Mouse (Mus musculus): ENCODE data around the gene 2310034G01Rik. TPM values are rescaled to one million over a fixed set of nuclear protein-coding genes. Genes with fewer than 3 reads are reported as not detected.

The 2310034G01Rik gene
- total and polyA plus RNA-seq, 3 experiments, result 1.1 to 1.6 (median 1.4) TPM

GRCm38 (mm10) chr19:46314872-46315742 is 35.0 kb downstream of the 2310034G01Rik start:
- H3K4me2 ChIP-seq (ENCODE audit: insufficient read depth, low read depth, poor library complexity, severe bottlenecking), result no peak overlapping the region
- dilution Hi-C loops (cut with MboI; ENCODE audit: extremely low pct_ligation_motif_present, extremely low pct_unique_long_range_greater_than_20kb, low sequenced_read_pairs), result no loop called here
- peaks cover 8% of the 10 kb centered on the region for H3K9me3 ChIP-seq (replicated peaks; ENCODE audit: low read length)

GRCm38 (mm10) chr19:46314151-46314601 is 35.9 kb downstream of the 2310034G01Rik start:
- no peak overlapping the region for H3K4me3 ChIP-seq (replicated peaks in 1 of 3; ENCODE audit: low read depth in 2 of 3, low read length in 2 of 3, poor library complexity in 1 of 3)
- H3K4me1 ChIP-seq (ENCODE audit: control insufficient read depth in 1 of 2, insufficient read depth in 2 of 2), result peaks cover 0 to 57% of the 10 kb centered on the region in 2 experiments; a peak in 2 of 4 replicates
- dilution Hi-C loops (cut with MboI; ENCODE audit: extremely low pct_ligation_motif_present, extremely low pct_unique_long_range_greater_than_20kb, low sequenced_read_pairs) (no loop called here), in situ Hi-C loops (cut with MboI; ENCODE audit: low pct_ligation_motif_present, low pct_unique_long_range_greater_than_20kb, low sequenced_read_pairs) (no loop called here)
- H3K27ac ChIP-seq (ENCODE audit: insufficient read depth, low read depth), result no peak overlapping the region
- TF ChIP-seq CTCF (conservative IDR thresholded peaks at IDR 0.05 in 1 of 2, IDR thresholded peaks at IDR 0.05 in 1 of 2; ENCODE audit: low read depth in 2 of 2, low read length in 2 of 2) (no peak), JUND (conservative IDR thresholded peaks at IDR 0.05; ENCODE audit: low read depth, low read length) (no peak), MAFK (IDR thresholded peaks at IDR 0.05; ENCODE audit: insufficient replicate concordance, low read length) (no peak), EP300 (IDR thresholded peaks at IDR 0.05; ENCODE audit: low read length) (no peak), ZMIZ1 (IDR thresholded peaks at IDR 0.05; ENCODE audit: low read depth, low read length) (no peak), CHD2 (IDR thresholded peaks at IDR 0.05; ENCODE audit: low read length) (no peak), RAD21 (IDR thresholded peaks at IDR 0.05; ENCODE audit: low read depth, low read length) (no peak), HCFC1 (IDR thresholded peaks at IDR 0.05; ENCODE audit: low read depth, low read length) (no peak), NELFE (IDR thresholded peaks at IDR 0.05; ENCODE audit: low read depth, low read length) (no peak), MYC (IDR thresholded peaks at IDR 0.05; ENCODE audit: low read depth, low read length) (no peak), TCF12 (IDR thresholded peaks at IDR 0.05; ENCODE audit: low read depth, low read length) (no peak), JUN (IDR thresholded peaks at IDR 0.05; ENCODE audit: insufficient read depth, low read depth, low read length) (no peak)
- H3K79me2 ChIP-seq (replicated peaks; ENCODE audit: control insufficient read depth, extremely low read depth, insufficient read depth, poor library complexity, severe bottlenecking), result no peaks in the 10 kb centered on the region
- H3K36me3 ChIP-seq (replicated peaks in 1 of 2; ENCODE audit: control insufficient read depth in 1 of 2, insufficient read depth in 1 of 2, low read length in 1 of 2), result peaks cover 53 to 78% of the 10 kb centered on the region in 2 experiments
- H3K9me3 ChIP-seq (replicated peaks; ENCODE audit: low read length), result peaks cover 8% of the 10 kb centered on the region
- DNase-seq (ENCODE audit: extremely low read depth), result no peak
- no peak overlapping the region for H3K4me2 ChIP-seq (ENCODE audit: insufficient read depth, low read depth, poor library complexity, severe bottlenecking)
- no peak overlapping the region for H3K9ac ChIP-seq (ENCODE audit: insufficient read depth, low read depth)
- no peaks in the 10 kb centered on the region for H3K27me3 ChIP-seq (replicated peaks)

More at GRCm38 (mm10) chr19:46314872-46315742, 35.0 kb downstream of the 2310034G01Rik start:
- Histone ChIP-seq H3K79me2 (replicated peaks; ENCODE audit: control insufficient read depth, extremely low read depth, insufficient read depth, poor library complexity, severe bottlenecking) (no peaks in the 10 kb centered on the region), H3K27ac (ENCODE audit: insufficient read depth, low read depth) (no peak overlapping the region), H3K4me3 (replicated peaks in 1 of 3; ENCODE audit: low read depth in 2 of 3, low read length in 2 of 3, poor library complexity in 1 of 3) (no peak overlapping the region), H3K9ac (ENCODE audit: insufficient read depth, low read depth) (no peak overlapping the region), H3K27me3 (replicated peaks) (no peaks in the 10 kb centered on the region), H3K4me1 (ENCODE audit: control insufficient read depth in 1 of 2, insufficient read depth in 2 of 2) (peaks cover 0 to 58% of the 10 kb centered on the region in 2 experiments; a peak in 2 of 4 replicates), H3K36me3 (replicated peaks in 1 of 2; ENCODE audit: control insufficient read depth in 1 of 2, insufficient read depth in 1 of 2, low read length in 1 of 2) (peaks cover 44 to 68% of the 10 kb centered on the region in 2 experiments)
- DNase-seq (ENCODE audit: extremely low read depth), result no peak
- in situ Hi-C loops (cut with MboI; ENCODE audit: low pct_ligation_motif_present, low pct_unique_long_range_greater_than_20kb, low sequenced_read_pairs), result no loop called here
- TF ChIP-seq MXI1 (IDR thresholded peaks at IDR 0.05; ENCODE audit: low read depth, low read length) (no peak), PAX5 (IDR thresholded peaks at IDR 0.05; ENCODE audit: low read length) (no peak), ZKSCAN1 (IDR thresholded peaks at IDR 0.05; ENCODE audit: borderline replicate concordance, low read depth, low read length) (no peak), CHD1 (IDR thresholded peaks at IDR 0.05; ENCODE audit: low read depth, low read length) (no peak), ZNF384 (IDR thresholded peaks at IDR 0.05; ENCODE audit: low read depth, low read length) (no peak), NELFE (IDR thresholded peaks at IDR 0.05; ENCODE audit: low read depth, low read length) (no peak), SMC3 (IDR thresholded peaks at IDR 0.05; ENCODE audit: low read depth, low read length) (no peak), MEF2A (IDR thresholded peaks at IDR 0.05; ENCODE audit: borderline replicate concordance, low read depth, low read length) (no peak), ZMIZ1 (IDR thresholded peaks at IDR 0.05; ENCODE audit: low read depth, low read length) (no peak), MYC (IDR thresholded peaks at IDR 0.05; ENCODE audit: low read depth, low read length) (no peak), UBTF (IDR thresholded peaks at IDR 0.05; ENCODE audit: low read depth, low read length) (no peak), ZC3H11A (IDR thresholded peaks at IDR 0.05; ENCODE audit: low read depth, low read length) (no peak)
